Mouse (Mus musculus): ENCODE data around the gene Lypd6.
A peak's percentile ranks its signal among the peaks of the same experiment; 100 is the strongest.

Gene Lypd6

GRCm38 (mm10) chr2:50066246-50066967, at the start of gene Lypd6:
Gene Lypd6 (plus strand): TSS chr2:50066429.
- DNase-seq (ENCODE audit: low read depth, low spot score) = no peak

DNA sequence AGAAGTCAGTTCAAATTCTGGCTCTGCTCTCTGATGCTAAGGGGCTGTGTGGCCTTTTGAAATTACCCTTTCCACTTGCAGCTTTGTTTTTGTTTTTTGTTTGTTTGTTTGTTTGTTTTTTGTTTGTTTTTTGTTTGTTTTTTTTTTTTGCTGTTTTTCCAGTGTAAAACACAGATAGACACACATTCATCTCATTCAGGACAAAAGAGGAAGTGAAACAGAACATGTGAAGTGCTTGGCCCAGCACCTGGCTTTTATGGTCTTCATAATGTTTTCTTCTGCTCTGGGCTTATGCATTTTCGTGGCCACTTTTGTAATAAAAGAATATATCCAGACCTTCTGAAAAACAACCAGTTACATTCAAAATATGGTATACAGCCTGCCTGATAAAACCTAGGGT, 46.8 kb upstream of the Lypd6 start:
- no peak for DNase-seq (ENCODE audit: low read depth, low spot score)

- no peak for DNase-seq (ENCODE audit: low read depth, low spot score)
Measured at GRCm38 (mm10) chr2:50025549-50025948, 40.7 kb upstream of the Lypd6 start.

DNA sequence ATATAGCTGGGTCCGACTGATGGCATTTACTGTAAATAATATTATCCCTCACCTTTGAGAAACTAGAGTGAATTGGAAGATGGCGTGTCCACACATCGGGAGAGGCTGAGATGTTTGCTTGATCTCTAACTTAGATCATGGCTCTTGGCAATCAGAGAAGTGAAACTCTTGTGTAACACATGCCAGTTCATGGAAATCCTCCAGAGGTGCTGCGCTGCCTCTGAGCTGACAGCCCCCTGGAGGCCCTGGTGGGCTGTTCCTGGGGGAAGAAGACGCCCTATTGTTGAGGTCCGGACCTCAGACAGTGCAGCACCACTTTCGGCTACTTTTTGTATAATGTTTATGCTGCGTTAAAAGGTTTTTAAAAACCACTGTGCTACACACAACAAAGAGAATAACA, 37.3 kb upstream of the Lypd6 start:
- no peak for DNase-seq (ENCODE audit: low read depth, low spot score)

- no peak for DNase-seq (ENCODE audit: low read depth, low spot score)
Measured at GRCm38 (mm10) chr2:50044170-50044870, 21.9 kb upstream of the Lypd6 start.

DNA sequence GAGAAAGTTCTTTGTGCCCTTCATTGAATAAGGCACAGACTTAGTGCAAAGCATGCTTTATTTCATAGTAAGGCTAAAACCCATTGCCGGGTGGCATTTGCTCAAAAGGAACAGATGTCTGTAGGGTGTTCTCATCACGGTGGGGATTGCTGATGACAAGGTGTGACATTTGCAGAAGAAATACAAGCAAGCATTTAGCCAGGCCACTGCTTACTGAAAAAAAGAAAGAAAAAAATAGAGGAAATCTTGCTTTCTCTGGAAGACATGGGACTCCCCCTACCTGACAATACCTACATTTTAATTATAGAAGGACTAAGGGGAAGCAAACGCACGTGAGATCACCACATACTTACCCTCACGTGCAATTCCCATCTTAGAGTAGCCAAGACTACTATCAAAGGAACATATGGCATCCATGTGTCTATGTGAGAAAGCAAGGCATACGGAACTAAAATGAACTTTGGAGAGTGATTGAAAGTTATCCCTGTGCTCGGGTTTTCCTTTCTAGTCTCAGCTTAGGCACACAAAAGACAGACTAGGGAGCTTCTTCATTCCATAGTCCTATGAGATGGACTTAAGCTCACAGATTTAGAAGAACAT, 21.3 kb upstream of the Lypd6 start:
- DNase-seq (ENCODE audit: low read depth, low spot score) = peak; percentile 36

GRCm38 (mm10) chr2:50045841-50046240, 20.4 kb upstream of the Lypd6 start:
- no peak for DNase-seq (ENCODE audit: low read depth, low spot score)

- no peak for DNase-seq (ENCODE audit: low read depth, low spot score)
Measured at GRCm38 (mm10) chr2:50048442-50048841, 17.8 kb upstream of the Lypd6 start.

- no peak for DNase-seq (ENCODE audit: low read depth, low spot score)
Measured at GRCm38 (mm10) chr2:50053893-50054292, 12.3 kb upstream of the Lypd6 start.

DNA sequence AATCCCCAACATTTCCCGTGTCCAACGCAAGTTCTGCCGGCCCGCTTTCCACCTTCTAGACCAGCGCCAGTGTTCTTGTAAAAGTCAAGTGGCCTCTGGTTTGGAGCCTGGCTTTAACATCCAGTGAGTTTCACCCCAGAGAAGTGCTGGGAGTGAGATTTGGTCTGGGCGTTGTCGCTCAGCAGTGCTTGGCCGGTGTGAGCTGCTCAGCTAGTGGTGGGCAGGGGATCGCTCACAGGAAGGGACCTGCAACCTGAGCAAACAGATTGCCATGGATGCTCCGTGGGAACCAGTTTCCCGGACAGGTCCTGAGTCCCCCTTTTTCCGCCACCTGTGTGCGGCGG, 355 bp upstream of the Lypd6 start:
- no peak for DNase-seq (ENCODE audit: low read depth, low spot score)

GRCm38 (mm10) chr2:50066968-50067315, 713 bp downstream of the Lypd6 start:
- no peak for DNase-seq (ENCODE audit: low read depth, low spot score)

DNA sequence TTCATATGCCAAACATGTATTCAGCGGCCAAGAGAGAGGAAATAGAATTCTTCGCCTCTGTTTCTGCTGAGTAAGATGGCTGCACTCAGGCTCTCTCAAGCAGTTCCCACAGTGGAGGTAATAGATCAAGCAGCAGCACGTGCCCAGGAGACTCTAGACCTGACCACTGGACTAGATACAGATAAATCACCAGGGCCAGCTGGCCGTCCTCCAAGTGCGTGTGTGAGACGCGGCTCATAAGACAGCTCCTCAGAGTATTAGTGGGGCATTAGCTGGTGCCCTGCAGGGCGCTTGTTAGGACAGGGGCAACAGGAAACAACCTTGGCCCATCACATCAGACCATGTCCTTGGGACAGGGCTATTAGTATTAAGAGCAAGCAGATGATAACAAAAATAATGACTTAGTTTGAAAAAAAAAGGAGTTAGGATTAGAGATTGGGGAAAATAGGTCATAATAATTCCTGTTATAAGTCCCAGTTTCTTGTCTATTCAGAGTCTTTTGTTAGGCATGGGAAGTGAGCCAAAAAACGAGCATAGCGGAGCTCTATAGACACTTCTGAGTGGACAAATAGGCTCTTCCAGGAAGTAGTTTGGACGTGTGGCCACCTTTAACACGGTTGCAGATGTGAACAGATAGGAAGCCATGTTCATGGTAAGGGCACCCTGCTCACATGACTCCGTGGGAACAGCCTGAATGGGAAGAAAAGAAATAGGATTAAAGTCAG, 3.5 kb downstream of the Lypd6 start:
- no peak for DNase-seq (ENCODE audit: low read depth, low spot score)

GRCm38 (mm10) chr2:50072158-50072557, 5.9 kb downstream of the Lypd6 start:
- no peak for DNase-seq (ENCODE audit: low read depth, low spot score)

DNA sequence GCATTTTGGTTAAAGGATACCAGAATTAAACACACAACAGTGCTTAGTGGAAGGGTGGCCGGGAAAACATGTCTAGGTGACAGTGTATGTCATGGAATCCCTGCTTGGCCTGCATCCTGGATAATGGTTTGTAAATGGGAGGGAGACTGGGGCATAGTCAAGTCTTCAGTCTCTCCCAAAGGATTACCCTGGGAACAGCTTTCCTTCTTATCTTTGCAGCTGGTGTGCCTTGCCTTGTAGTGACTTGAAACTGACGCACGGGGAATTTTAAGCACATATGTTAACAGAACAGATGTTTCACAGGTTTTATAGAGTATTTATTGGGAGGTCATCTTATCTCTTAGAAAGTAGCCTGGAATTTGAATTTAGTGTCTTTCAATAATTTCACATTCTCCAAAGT, 18.5 kb downstream of the Lypd6 start:
- no peak for DNase-seq (ENCODE audit: low read depth, low spot score)

- no peak for DNase-seq (ENCODE audit: low read depth, low spot score)
Measured at GRCm38 (mm10) chr2:50087761-50088160, 21.5 kb downstream of the Lypd6 start.

GRCm38 (mm10) chr2:50096336-50096735, 30.1 kb downstream of the Lypd6 start:
- DNase-seq (ENCODE audit: low read depth, low spot score) = no peak

DNA sequence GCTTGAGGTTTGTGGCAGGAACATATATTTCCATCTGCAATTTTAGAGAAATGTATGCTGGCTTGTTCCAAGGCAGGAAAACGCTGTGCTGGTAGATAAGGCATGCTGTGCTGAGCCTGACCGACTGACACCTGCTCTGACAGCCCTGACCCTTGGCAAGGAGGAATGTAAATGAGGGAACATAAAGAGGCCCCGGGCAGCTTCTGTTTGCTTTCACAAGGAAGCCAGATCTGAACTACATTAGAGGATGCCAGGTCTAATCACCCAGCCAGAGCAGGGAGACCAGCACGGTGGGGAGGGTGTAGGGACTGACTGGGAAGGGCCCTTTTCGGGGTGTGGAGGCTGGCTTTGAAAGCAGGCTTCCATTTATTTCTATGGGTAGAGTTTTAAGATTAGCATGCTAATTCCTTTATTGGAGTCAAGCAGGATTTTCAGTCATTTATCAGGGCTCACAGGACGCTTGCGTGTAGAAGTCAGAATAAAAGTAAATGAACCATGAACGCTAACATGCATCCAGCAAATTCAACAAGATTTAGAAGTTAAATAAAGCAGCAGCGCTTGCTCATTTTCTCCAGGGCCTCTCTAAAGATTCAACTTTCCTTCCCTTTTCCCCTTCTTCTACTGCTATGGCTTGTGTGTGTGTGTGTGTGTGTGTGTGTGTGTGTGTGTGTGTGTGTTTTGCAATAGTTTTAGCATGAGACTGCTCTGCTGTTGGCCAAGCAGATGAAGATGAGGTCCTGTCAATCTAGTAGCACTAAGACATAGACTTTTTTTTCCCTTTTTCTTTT, 34.3 kb downstream of the Lypd6 start:
- DNase-seq (ENCODE audit: low read depth, low spot score) = no peak

- no peak for DNase-seq (ENCODE audit: low read depth, low spot score)
Measured at GRCm38 (mm10) chr2:50101152-50101450, 34.9 kb downstream of the Lypd6 start.

GRCm38 (mm10) chr2:50103850-50104503, 37.7 kb downstream of the Lypd6 start:
- no peak for DNase-seq (ENCODE audit: low read depth, low spot score)

GRCm38 (mm10) chr2:50105590-50105989, 39.4 kb downstream of the Lypd6 start:
- DNase-seq (ENCODE audit: low read depth, low spot score) = no peak

- DNase-seq (ENCODE audit: low read depth, low spot score) = no peak
Measured at GRCm38 (mm10) chr2:50105992-50106391, 39.8 kb downstream of the Lypd6 start.

All from brain, embryonic 18.5 days (tissue).